Mouse (Mus musculus): ENCODE data around the gene Mblac2. TPM values are rescaled to one million over a fixed set of nuclear protein-coding genes. Genes with fewer than 3 reads are reported as not detected.

Mblac2 gene
- polyA plus RNA-seq, 1 experiment from 2014 or later = 9.7 TPM

- 74% methylated on average over 4 of the region's 4 CpGs for WGBS
Observed at GRCm38 (mm10) chr13:81729102-81729501, 18.0 kb downstream of the Mblac2 start.

DNA sequence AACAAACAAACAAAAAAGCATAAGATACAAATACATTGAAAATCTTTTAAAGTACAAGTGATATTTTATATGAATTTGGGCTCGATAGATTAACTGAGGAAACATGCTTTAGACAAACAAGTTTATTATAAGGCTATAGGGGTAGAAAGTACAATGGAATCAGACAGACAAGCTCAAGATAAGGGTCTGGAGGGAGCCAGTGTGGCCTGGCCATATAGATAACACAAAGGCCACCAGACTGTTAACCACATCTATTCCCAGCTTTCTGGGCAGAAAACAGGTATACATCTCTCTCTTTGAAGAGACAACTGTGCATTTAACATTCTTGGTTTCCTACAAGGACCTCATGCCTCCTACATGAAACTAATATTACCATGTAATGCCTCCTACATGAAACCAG lies 19.2 kb downstream of the Mblac2 start:
- DNase-seq (ENCODE audit: low spot score) (no peak), ATAC-seq (replicated peaks; ENCODE audit: low FRiP score, low read depth) (no peak)
- H3K36me3 ChIP-seq (ENCODE audit: insufficient read depth, low read length) = no peaks in the 10 kb centered on the region
- no peak overlapping the region for H3K4me3 ChIP-seq (replicated peaks; ENCODE audit: low read depth, low read length)
- no peak overlapping the region for H3K27ac ChIP-seq
- H3K9ac ChIP-seq (ENCODE audit: low read depth, low read length) = no peak overlapping the region
- H3K9me3 ChIP-seq (replicated peaks; ENCODE audit: low read length) = no peaks in the 10 kb centered on the region
- H3K4me1 ChIP-seq (replicated peaks; ENCODE audit: insufficient read depth, low read length) = no peaks in the 10 kb centered on the region
- no peaks in the 10 kb centered on the region for H3K27me3 ChIP-seq (ENCODE audit: insufficient read depth, low read length)
- TF ChIP-seq CTCF (IDR thresholded peaks at IDR 0.05; ENCODE audit: low read depth) = no peak
- 91% methylated on average over 1 of the region's 1 CpGs for WGBS
- H3K4me2 ChIP-seq (ENCODE audit: low read length) = no peak overlapping the region

More at GRCm38 (mm10) chr13:81729102-81729501, 18.0 kb downstream of the Mblac2 start:
- Histone ChIP-seq H3K36me3 (ENCODE audit: insufficient read depth, low read length) (no peaks in the 10 kb centered on the region), H3K4me1 (replicated peaks; ENCODE audit: insufficient read depth, low read length) (no peaks in the 10 kb centered on the region), H3K27me3 (ENCODE audit: insufficient read depth, low read length) (no peaks in the 10 kb centered on the region), H3K4me3 (replicated peaks; ENCODE audit: low read depth, low read length) (no peak overlapping the region), H3K9me3 (replicated peaks; ENCODE audit: low read length) (no peaks in the 10 kb centered on the region), H3K9ac (ENCODE audit: low read depth, low read length) (no peak overlapping the region), H3K27ac (no peak overlapping the region), H3K4me2 (ENCODE audit: low read length) (no peak overlapping the region)
- TF ChIP-seq CTCF (IDR thresholded peaks at IDR 0.05; ENCODE audit: low read depth) = no peak
- no peak for ATAC-seq (replicated peaks; ENCODE audit: low FRiP score, low read depth)
- DNase-seq (ENCODE audit: low spot score) = no peak

- H3K9ac ChIP-seq (ENCODE audit: low read depth, low read length) = no peak overlapping the region
- WGBS = 85% methylated on average over 5 of the region's 5 CpGs
- H3K4me2 ChIP-seq (ENCODE audit: low read length) = no peak overlapping the region
- no peaks in the 10 kb centered on the region for H3K4me1 ChIP-seq (replicated peaks; ENCODE audit: insufficient read depth, low read length)
- H3K36me3 ChIP-seq (ENCODE audit: insufficient read depth, low read length) = no peaks in the 10 kb centered on the region
- TF ChIP-seq CTCF (IDR thresholded peaks at IDR 0.05; ENCODE audit: low read depth) = no peak
- ATAC-seq (replicated peaks; ENCODE audit: low FRiP score, low read depth) (no peak), DNase-seq (ENCODE audit: low spot score) (no peak)
- H3K4me3 ChIP-seq (replicated peaks; ENCODE audit: low read depth, low read length) = no peak overlapping the region
- H3K27me3 ChIP-seq (ENCODE audit: insufficient read depth, low read length) = no peaks in the 10 kb centered on the region
- no peaks in the 10 kb centered on the region for H3K9me3 ChIP-seq (replicated peaks; ENCODE audit: low read length)
- no peak overlapping the region for H3K27ac ChIP-seq
Observed at GRCm38 (mm10) chr13:81736606-81737005, 25.5 kb downstream of the Mblac2 start.

DNA sequence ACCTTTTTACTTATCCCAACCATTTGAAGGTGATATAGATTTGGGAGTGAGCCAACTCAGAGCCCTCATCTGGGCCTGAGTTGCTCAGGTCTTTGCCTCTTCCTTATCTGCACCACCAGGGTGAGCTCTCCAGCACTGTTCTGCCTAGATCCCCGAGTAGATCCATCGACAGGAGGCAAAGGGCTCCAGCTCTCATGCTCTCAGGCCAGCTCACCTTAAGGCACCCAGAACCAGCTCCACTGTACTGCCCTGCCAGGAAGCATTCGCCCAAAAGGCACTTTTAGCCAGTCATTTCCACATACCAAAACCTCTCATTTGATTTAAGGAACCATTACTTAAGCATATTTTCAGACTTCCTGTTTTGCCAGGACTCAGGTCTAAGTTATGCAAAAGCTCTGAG lies 29.8 kb downstream of the Mblac2 start:
- TF ChIP-seq CTCF (IDR thresholded peaks at IDR 0.05; ENCODE audit: low read depth) = 0 out of 2 replicates have a peak, but pooled peaks have one; percentile 10
- Histone ChIP-seq H3K9me3 (replicated peaks; ENCODE audit: low read length) (no peaks in the 10 kb centered on the region), H3K27ac (no peak overlapping the region), H3K4me3 (replicated peaks; ENCODE audit: low read depth, low read length) (no peak overlapping the region), H3K36me3 (ENCODE audit: insufficient read depth, low read length) (no peaks in the 10 kb centered on the region), H3K4me1 (replicated peaks; ENCODE audit: insufficient read depth, low read length) (no peaks in the 10 kb centered on the region), H3K27me3 (ENCODE audit: insufficient read depth, low read length) (no peaks in the 10 kb centered on the region), H3K9ac (ENCODE audit: low read depth, low read length) (no peak overlapping the region), H3K4me2 (ENCODE audit: low read length) (no peak overlapping the region)
- ATAC-seq (replicated peaks; ENCODE audit: low FRiP score, low read depth) (no peak), DNase-seq (ENCODE audit: low spot score) (no peak)
- 44% methylated on average over 3 of the region's 3 CpGs for WGBS

GRCm38 (mm10) chr13:81743391-81744091 lies 32.4 kb downstream of the Mblac2 start:
- no peaks in the 10 kb centered on the region for H3K27me3 ChIP-seq (ENCODE audit: insufficient read depth, low read length)
- no peaks in the 10 kb centered on the region for H3K36me3 ChIP-seq (ENCODE audit: insufficient read depth, low read length)
- no peaks in the 10 kb centered on the region for H3K4me1 ChIP-seq (replicated peaks; ENCODE audit: insufficient read depth, low read length)
- 57% methylated on average over 10 of the region's 10 CpGs for WGBS
- DNase-seq (ENCODE audit: low spot score) = no peak
- no peak overlapping the region for H3K9ac ChIP-seq (ENCODE audit: low read depth, low read length)
- no peak overlapping the region for H3K27ac ChIP-seq
- H3K4me3 ChIP-seq (replicated peaks; ENCODE audit: low read depth, low read length) = no peak overlapping the region
- ATAC-seq (replicated peaks; ENCODE audit: low FRiP score, low read depth) = peak; percentile 46; the same call in 1 of the 2 replicates
- no peaks in the 10 kb centered on the region for H3K9me3 ChIP-seq (replicated peaks; ENCODE audit: low read length)
- H3K4me2 ChIP-seq (ENCODE audit: low read length) = no peak overlapping the region
- TF ChIP-seq CTCF (IDR thresholded peaks at IDR 0.05; ENCODE audit: low read depth) = no peak

- Histone ChIP-seq H3K4me1 (replicated peaks; ENCODE audit: insufficient read depth, low read length) (no peaks in the 10 kb centered on the region), H3K9ac (ENCODE audit: low read depth, low read length) (no peak overlapping the region), H3K36me3 (ENCODE audit: insufficient read depth, low read length) (no peaks in the 10 kb centered on the region), H3K9me3 (replicated peaks; ENCODE audit: low read length) (no peaks in the 10 kb centered on the region), H3K4me2 (ENCODE audit: low read length) (no peak overlapping the region), H3K27ac (no peak overlapping the region), H3K27me3 (ENCODE audit: insufficient read depth, low read length) (no peaks in the 10 kb centered on the region), H3K4me3 (replicated peaks; ENCODE audit: low read depth, low read length) (no peak overlapping the region)
- no peak for DNase-seq (ENCODE audit: low spot score)
- 0 out of 2 replicates have a peak, but pooled peaks have one; percentile 25 for ATAC-seq (replicated peaks; ENCODE audit: low FRiP score, low read depth)
- no peak for TF ChIP-seq CTCF (IDR thresholded peaks at IDR 0.05; ENCODE audit: low read depth)
- WGBS = 40% methylated on average over 2 of the region's 2 CpGs
Observed at GRCm38 (mm10) chr13:81744092-81744396, 32.9 kb downstream of the Mblac2 start.

DNA sequence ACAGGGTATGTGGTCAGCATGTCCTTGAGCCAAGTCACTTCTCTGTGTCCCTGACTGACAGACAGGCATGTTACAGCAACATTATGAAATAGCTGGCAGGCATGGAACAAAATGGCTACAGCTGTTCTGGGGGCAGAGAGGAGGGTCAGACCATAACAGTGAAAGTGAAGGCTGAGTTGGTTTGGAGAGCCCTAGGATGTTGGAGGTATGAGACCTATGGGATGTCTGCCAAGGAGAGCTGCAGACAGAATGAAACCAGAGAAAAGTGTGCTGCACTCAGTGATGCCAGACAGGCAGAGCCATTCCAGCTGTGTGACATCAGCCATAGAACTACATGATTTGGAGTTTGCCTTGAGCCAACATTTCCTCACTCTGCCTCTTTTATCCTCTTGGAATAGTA lies 43.7 kb downstream of the Mblac2 start:
- no peak overlapping the region for H3K4me2 ChIP-seq (ENCODE audit: low read length)
- H3K27me3 ChIP-seq (ENCODE audit: insufficient read depth, low read length) = no peaks in the 10 kb centered on the region
- no peaks in the 10 kb centered on the region for H3K9me3 ChIP-seq (replicated peaks; ENCODE audit: low read length)
- TF ChIP-seq CTCF (IDR thresholded peaks at IDR 0.05; ENCODE audit: low read depth) = no peak
- H3K4me3 ChIP-seq (replicated peaks; ENCODE audit: low read depth, low read length) = no peak overlapping the region
- H3K36me3 ChIP-seq (ENCODE audit: insufficient read depth, low read length) = no peaks in the 10 kb centered on the region
- H3K4me1 ChIP-seq (replicated peaks; ENCODE audit: insufficient read depth, low read length) = no peaks in the 10 kb centered on the region
- no peak for ATAC-seq (replicated peaks; ENCODE audit: low FRiP score, low read depth)
- H3K27ac ChIP-seq = no peak overlapping the region
- peak; percentile 15 for DNase-seq (ENCODE audit: low spot score)
- H3K9ac ChIP-seq (ENCODE audit: low read depth, low read length) = no peak overlapping the region

All from kidney, postnatal 0 days (tissue).